Mouse (Mus musculus) kidney, embryonic 16.5 days (tissue): ENCODE measurements around the gene Gm20388. TPM values are rescaled to one million over a fixed set of nuclear protein-coding genes. Genes with fewer than 3 reads are reported as not detected.
A peak's percentile ranks its signal among the peaks of the same experiment; 100 is the strongest.

Source experiments
- ATAC-seq: fragments of 200-750 bp; cut with Nextera tagmentation; 2 replicates; pipeline ENCODE4 v1.8.0; 2017; ENCODE audit warnings: moderate TSS enrichment; ENCODE audit not compliant: low FRiP score, low TSS enrichment
- H3K27ac ChIP-seq: fragments of 300-500 bp; sonication (generic); 2 replicates; pipeline ENCODE4 v1.5.1; 2014; ENCODE audit warnings: low read length
- H3K27me3 ChIP-seq: fragments of 300-500 bp; sonication (generic); 2 replicates; pipeline ENCODE4 v1.6.1; 2014; ENCODE audit warnings: low read length, control low read depth, mixed read lengths; ENCODE audit not compliant: insufficient read depth
- H3K36me3 ChIP-seq: fragments of 300-500 bp; sonication (generic); 2 replicates; pipeline ENCODE4 v1.6.1; 2014; ENCODE audit warnings: low read length, control low read depth, mixed read lengths; ENCODE audit not compliant: insufficient read depth
- H3K4me1 ChIP-seq: fragments of 300-500 bp; sonication (generic); 2 replicates; pipeline ENCODE4 v1.6.1; 2014; ENCODE audit warnings: low read length, control low read depth, mixed read lengths; ENCODE audit not compliant: insufficient read depth
- H3K4me2 ChIP-seq: fragments of 300-500 bp; sonication (generic); replicated peaks from 2 replicates; pipeline ENCODE4 v1.6.1; 2014; ENCODE audit warnings: low read depth, low read length
- H3K4me3 ChIP-seq: fragments of 300-500 bp; sonication (generic); 2 replicates; pipeline ENCODE4 v1.5.1; 2014; ENCODE audit warnings: mild to moderate bottlenecking, low read length
- H3K9ac ChIP-seq: fragments of 300-500 bp; sonication (generic); replicated peaks from 2 replicates; pipeline ENCODE4 v1.6.1; 2014; ENCODE audit warnings: low read length
- H3K9me3 ChIP-seq: fragments of 300-500 bp; sonication (generic); 2 replicates; pipeline ENCODE4 v1.6.1; 2016; ENCODE audit warnings: low read length, control low read depth
- WGBS: fragments of 180-500 bp; shearing (Covaris S2); extraction: QIAGEN DNeasy Blood & Tissue Kit; methylation state at CpG from one replicate; pipeline ENCODE4 v1.1.7; 2014; 5-methylcytosine and 5-hydroxymethylcytosine counted together
- polyA plus RNA-seq: library from polyadenylated mRNA; unstranded; fragments of >200 nt; fragmentation: Nextera tagmentation; extraction: Ambion mirVana; gene quantifications from 2 replicates; pipeline ENCODE4 v1.2.1, GENCODE M21; 2015

The Gm20388 gene
- polyA plus RNA-seq, 1 experiment from 2014 or later = 7.7 TPM

DNA sequence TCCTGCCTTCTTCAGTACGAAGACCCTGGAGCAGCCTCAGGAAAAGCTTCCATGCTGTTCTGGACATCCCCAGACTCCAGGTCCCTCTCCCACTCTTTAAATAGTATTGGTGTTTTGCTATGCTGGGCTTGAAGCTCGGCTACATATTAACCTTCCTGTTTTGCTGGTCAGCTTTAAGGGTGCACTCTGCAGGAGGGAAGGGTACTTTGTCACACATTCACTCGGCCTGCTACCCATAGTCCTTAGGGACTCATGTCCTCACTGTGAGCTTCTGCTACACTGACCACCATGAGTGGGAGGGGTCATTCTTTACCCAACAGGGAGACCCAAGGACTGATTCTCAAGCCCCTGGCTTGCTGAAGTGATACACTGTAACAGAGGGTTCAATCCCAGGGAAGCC is 2520.0 kb downstream of the Gm20388 start:
- peaks cover 11% of the 10 kb centered on the region for H3K36me3 ChIP-seq
- no peaks in the 10 kb centered on the region for H3K9me3 ChIP-seq
- peak; percentile 77 for ATAC-seq
- H3K4me3 ChIP-seq = no peak overlapping the region
- no peak overlapping the region for H3K9ac ChIP-seq
- peak overlapping the region; percentile 83 for H3K27ac ChIP-seq
- 63% methylated on average over 3 of the region's 3 CpGs for WGBS
- H3K4me1 ChIP-seq = peaks cover 30% of the 10 kb centered on the region
- H3K4me2 ChIP-seq = peak overlapping the region; percentile 21
- H3K27me3 ChIP-seq = no peaks in the 10 kb centered on the region

DNA sequence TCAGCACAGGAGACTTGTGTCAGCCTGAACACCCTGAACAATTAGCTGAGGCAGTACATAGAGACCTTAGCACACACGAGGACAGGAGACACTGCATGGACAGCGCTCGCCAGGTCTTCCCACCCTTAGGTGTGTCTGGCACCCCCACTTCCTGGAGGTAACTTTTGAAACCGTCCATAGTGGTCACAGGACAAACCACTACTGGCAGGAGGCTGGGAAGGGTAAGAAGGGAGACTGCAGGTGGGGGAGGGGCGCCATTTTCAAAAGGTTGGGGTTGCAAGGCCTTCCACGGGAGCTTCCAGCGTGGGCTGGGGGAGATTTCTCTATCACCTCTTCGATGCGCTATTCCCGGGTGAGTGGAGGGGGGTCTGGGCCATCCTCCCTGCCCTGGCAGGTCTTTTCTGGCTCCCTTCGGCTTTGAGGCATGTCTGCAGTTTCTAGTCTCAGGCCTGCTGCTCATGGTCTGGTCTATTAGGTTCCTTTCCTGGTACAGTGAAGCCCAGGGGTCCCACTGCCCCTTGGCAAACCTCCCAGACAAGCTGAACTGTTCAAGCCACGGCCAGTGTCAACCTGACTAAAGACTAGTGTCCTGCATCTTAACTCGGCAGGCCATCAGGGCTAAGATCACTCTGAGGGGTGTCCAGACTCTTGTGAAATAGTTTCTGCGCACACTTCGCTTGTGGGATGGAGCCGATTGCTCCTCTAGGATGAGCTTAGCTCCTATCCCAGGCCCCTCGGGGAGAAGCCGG is 2521.2 kb downstream of the Gm20388 start:
- ATAC-seq = no peak
- H3K4me1 ChIP-seq = peaks cover 30% of the 10 kb centered on the region
- WGBS = 30% methylated on average over 18 of the region's 18 CpGs
- H3K9me3 ChIP-seq = no peaks in the 10 kb centered on the region
- peak overlapping the region; percentile 79 for H3K27ac ChIP-seq
- H3K4me2 ChIP-seq = peak overlapping the region; percentile 87
- H3K36me3 ChIP-seq = peaks cover 13% of the 10 kb centered on the region
- no peaks in the 10 kb centered on the region for H3K27me3 ChIP-seq
- peak overlapping the region; percentile 60 for H3K4me3 ChIP-seq
- peak overlapping the region; percentile 77 for H3K9ac ChIP-seq

DNA sequence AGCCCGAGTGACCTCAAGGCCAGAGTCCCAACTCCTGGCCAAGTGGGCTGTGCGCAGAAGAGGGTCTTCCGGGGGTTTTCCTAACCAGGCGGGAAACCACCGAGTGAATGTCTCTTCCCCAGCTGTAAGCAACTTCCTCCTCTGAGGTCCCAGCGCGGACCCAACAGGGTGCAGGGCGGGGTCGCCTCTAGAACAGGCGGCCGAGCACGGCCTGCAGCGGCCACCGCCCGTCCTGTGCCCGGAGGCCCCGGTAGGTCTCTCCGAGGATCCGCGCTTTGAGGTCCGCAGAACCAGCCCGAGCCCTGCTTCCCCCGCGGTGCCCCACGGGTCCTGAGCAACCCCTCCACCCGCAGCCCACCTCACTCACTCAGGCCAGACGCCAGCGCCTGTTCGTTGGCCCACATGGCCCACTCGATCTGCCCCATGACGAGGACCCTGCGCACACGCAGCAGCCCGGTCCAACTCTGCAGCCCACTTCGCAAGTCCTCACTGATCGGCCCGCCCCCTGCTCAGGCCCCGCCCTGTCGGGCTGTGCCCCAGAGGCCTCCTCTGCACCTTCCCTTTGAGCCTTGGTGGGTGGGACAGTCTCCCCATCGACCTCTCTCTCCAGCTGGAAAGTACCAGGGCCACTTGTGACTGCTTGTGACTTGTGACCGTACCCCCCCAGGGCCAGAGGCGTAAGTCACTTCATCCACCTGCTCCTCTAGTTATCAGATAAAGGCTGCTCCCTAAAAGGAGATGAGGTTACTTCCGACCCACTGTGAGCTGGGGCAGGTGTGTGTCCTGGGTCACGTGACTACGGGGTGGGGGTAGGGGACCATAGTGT is 2522.0 kb downstream of the Gm20388 start, which contains the start of gene Cyba:
TSS of gene Cyba (minus strand) at position 488 of the 826 bp plus-strand sequence.
- H3K4me1 ChIP-seq = peaks cover 31% of the 10 kb centered on the region
- WGBS = 3% methylated on average over 44 of the region's 45 CpGs
- H3K27me3 ChIP-seq = no peaks in the 10 kb centered on the region

DNA sequence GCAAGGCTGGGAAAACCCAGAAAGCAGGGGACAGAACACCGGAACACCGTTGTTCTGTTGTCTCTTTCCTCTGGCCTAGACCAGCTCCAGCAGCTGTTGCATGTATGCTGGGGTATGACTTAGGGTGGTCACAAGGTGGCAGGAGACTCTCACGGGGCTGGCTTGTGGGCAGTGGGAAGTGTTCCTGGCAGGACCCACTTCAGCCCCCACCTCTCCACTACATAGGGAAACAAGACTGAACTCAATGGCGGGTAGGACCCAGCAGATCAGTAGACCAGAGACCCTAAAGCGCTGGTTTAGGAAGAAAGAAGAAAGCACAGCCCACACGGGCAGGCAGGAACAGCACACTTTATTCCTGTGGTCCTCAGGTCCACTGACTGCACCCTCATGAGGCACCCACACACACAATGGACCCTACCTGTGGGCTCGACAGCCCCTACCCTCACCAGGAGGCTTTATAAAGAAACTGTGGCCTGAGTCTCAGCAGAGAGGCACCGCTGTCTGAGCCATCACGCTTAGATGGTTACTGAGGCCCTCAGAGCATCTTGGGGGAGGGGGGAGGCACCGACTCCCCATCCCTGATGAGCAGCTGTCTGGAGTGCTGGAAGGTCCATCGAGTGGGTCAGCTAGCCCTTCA is 2522.7 kb downstream of the Gm20388 start:
- Histone ChIP-seq H3K9me3 (no peaks in the 10 kb centered on the region), H3K27me3 (no peaks in the 10 kb centered on the region), H3K36me3 (peaks cover 13% of the 10 kb centered on the region), H3K4me2 (peak overlapping the region; percentile 87; the same call in 1 of the 2 replicates), H3K9ac (peak overlapping the region; percentile 77), H3K4me1 (peaks cover 38% of the 10 kb centered on the region), H3K4me3 (no peak overlapping the region; the same call in 1 of the 2 replicates), H3K27ac (peak overlapping the region; percentile 79)
- 69% methylated on average over 11 of the region's 11 CpGs for WGBS
- peak; percentile 32 for ATAC-seq

More for the DNA sequence above, 2522.0 kb downstream of the Gm20388 start, which contains the start of gene Cyba:
- ATAC-seq = peak; percentile 83
- Histone ChIP-seq H3K9ac (peak within 1 kb of the TSS; percentile 77), H3K36me3 (peaks cover 13% of the 10 kb centered on the region), H3K9me3 (no peaks in the 10 kb centered on the region), H3K4me2 (peak within 1 kb of the TSS; percentile 87), H3K27ac (peak within 1 kb of the TSS; percentile 79), H3K4me3 (peak within 1 kb of the TSS; percentile 60)

DNA sequence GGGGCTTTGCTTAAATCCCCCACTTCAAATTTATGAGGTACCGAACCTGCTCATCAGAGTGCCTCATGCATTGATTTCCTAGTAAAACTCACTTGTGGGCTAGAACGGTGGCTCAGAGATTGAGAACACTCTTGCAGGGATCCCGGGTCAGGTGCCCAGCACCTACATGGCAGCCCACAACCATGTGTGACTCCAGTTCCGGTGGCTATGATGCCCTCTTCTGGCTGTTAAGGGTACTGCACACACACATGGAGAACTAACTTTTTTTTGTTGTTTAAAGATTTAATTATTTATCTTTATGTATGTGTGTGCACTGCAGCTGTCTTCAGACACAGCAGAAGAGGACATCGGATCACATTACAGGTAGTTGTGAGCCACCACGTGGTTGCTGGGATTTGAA is 2524.7 kb downstream of the Gm20388 start:
- no peak overlapping the region for H3K9ac ChIP-seq
- no peak overlapping the region for H3K27ac ChIP-seq
- whole genome bisulfite sequencing = 93% methylated on average over 6 of the region's 6 CpGs
- no peak for ATAC-seq
- H3K4me1 ChIP-seq = peaks cover 31% of the 10 kb centered on the region
- no peaks in the 10 kb centered on the region for H3K9me3 ChIP-seq
- no peak overlapping the region for H3K4me2 ChIP-seq
- H3K36me3 ChIP-seq = peaks cover 13% of the 10 kb centered on the region
- H3K4me3 ChIP-seq = no peak overlapping the region
- no peaks in the 10 kb centered on the region for H3K27me3 ChIP-seq

DNA sequence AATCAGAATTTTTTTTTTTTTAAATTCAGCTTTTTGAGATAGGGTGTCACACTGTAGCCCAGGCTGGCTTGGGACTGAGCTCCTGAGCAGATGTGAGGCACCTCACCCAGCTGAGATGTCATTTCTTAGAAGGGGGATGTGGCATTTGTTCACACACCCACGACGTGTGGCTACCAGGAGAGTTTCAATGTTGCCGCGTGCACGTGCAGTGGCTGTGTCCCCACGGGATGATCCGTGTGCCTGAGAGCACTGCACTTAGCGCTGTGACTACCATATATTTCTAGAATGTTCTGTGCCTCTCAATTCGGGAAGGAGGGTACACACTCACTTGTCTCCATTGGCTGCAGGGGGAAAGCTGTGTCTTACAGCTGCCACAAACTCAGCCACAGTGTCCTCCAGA is 2525.5 kb downstream of the Gm20388 start:
- Histone ChIP-seq H3K9me3 (no peaks in the 10 kb centered on the region), H3K9ac (no peak overlapping the region), H3K4me2 (no peak overlapping the region), H3K36me3 (peaks cover 13% of the 10 kb centered on the region), H3K27me3 (no peaks in the 10 kb centered on the region), H3K27ac (no peak overlapping the region), H3K4me1 (peaks cover 28% of the 10 kb centered on the region), H3K4me3 (no peak overlapping the region)
- ATAC-seq = no peak
- 91% methylated on average over 9 of the region's 9 CpGs for WGBS

DNA sequence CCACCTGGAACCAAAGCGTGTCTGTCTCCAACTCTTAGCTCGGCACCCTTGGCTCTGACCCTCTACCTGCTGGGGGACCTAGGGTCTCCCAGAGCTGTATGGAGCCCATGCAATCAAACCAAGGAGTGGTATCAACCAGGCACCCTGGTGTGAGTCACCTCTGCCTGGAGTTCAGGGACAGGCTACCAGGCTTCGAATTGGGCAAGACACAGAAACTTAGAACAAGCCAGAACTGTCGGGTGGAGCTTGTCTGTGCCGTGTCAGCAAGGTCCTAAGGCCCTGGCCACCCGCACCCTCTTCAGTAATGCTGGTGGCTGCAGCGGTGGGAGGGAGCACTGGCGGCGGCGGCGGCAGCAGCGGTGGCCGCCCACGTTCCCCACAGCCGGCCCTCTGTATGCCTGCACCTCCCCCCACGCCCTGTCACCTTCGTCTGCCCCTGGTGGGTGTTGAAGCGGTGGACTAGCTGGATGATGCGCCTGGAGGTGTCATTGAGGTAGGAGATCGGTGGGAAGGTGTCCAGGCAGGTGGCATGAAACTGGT is 2526.0 kb downstream of the Gm20388 start:
- peaks cover 13% of the 10 kb centered on the region for H3K36me3 ChIP-seq

DNA sequence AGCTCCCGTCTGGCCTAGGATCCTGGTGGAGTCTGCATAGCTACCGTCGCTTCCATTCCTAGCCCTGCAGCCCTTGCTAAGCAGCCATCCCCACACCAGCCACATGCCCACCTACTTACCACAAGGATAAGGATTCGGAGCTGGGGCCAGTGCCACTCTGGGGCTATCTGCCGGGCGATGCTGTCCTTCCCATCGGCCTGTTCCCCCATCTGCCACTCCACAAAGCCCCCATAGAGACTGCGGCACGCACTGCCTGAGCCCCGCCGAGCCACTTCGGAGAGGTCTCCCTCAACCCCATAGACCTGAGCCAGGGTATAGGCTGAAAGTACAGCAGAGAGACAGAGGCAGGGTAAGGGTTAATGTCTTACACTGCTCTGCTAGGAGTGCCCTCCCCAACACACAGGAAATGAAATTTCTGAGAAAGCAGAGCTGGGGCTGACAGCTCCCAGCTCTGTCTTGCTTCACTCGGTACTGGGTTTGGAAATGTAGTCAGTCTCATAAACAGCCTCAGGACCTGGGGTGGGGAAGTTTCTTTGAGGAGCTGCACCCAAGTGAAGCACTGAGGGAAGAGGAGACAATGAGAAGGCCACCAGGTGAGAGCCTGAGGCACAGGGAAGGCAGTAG is 2527.2 kb downstream of the Gm20388 start:
- Histone ChIP-seq H3K4me3 (no peak overlapping the region), H3K27ac (0 out of 2 replicates have a peak overlapping the region, but pooled peaks have one; percentile 31), H3K4me2 (0 out of 2 replicates have a peak overlapping the region, but pooled peaks have one; percentile 8), H3K9ac (0 out of 2 replicates have a peak overlapping the region, but pooled peaks have one; percentile 33), H3K4me1 (peaks cover 21% of the 10 kb centered on the region), H3K9me3 (no peaks in the 10 kb centered on the region), H3K27me3 (no peaks in the 10 kb centered on the region), H3K36me3 (peaks cover 13% of the 10 kb centered on the region)
- 78% methylated on average over 13 of the region's 13 CpGs for WGBS
- ATAC-seq = peak; percentile 32; the same call in 1 of the 2 replicates

More for the DNA sequence above, 2526.0 kb downstream of the Gm20388 start:
- H3K9me3 ChIP-seq = no peaks in the 10 kb centered on the region
- peaks cover 22% of the 10 kb centered on the region for H3K4me1 ChIP-seq
- no peaks in the 10 kb centered on the region for H3K27me3 ChIP-seq
- H3K4me2 ChIP-seq = no peak overlapping the region
- ATAC-seq = no peak
- H3K27ac ChIP-seq = no peak overlapping the region
- 79% methylated on average over 20 of the region's 20 CpGs for WGBS
- no peak overlapping the region for H3K9ac ChIP-seq
- H3K4me3 ChIP-seq = no peak overlapping the region

DNA sequence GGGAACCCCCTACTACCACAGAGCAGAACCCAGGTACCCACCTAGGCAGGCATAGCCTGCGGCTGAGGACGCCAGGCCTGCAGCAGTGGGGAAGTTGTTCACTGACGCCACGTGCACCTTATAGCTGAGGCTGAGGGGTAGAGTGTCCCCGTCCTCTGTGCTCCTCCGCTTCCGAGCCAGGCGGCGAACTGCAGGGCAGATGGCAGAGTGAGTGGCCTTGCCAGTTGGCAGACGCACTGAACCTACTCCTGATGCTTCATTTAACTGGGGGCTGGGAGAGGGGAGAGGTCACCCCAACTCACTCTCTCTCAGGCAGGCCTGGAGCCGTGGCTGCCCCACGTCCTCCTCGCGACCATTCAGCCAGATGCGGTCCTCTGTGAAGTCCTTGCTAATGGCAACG is 2528.7 kb downstream of the Gm20388 start:
- H3K27me3 ChIP-seq = no peaks in the 10 kb centered on the region
- H3K27ac ChIP-seq = no peak overlapping the region
- peaks cover 15% of the 10 kb centered on the region for H3K4me1 ChIP-seq
- H3K36me3 ChIP-seq = peaks cover 13% of the 10 kb centered on the region
- no peak overlapping the region for H3K4me3 ChIP-seq
- ATAC-seq = no peak
- H3K9ac ChIP-seq = no peak overlapping the region
- no peak overlapping the region for H3K4me2 ChIP-seq
- 93% methylated on average over 16 of the region's 16 CpGs for WGBS
- H3K9me3 ChIP-seq = no peaks in the 10 kb centered on the region
